Mouse (Mus musculus) liver, embryonic 16.5 days (tissue): ENCODE data around the gene Cdk18. TPM values are rescaled to one million over a fixed set of nuclear protein-coding genes. Genes with fewer than 3 reads are reported as not detected.

Experiments
- ATAC-seq: fragments of 200-750 bp; cut with Nextera tagmentation; 2 replicates; pipeline ENCODE4 v1.8.0; 2017; ENCODE audit warnings: low read depth, mild to moderate bottlenecking, moderate number of reproducible peaks, moderate library complexity
- H3K27ac ChIP-seq: fragments of 300-500 bp; sonication (generic); 2 replicates; pipeline ENCODE4 v1.5.1; 2014; ENCODE audit warnings: mild to moderate bottlenecking, low read length
- H3K27me3 ChIP-seq: fragments of 300-500 bp; sonication (generic); 2 replicates; pipeline ENCODE4 v1.6.1; 2014; ENCODE audit warnings: low read depth, low read length, mixed read lengths; ENCODE audit not compliant: control insufficient read depth, insufficient read depth
- H3K36me3 ChIP-seq: fragments of 300-500 bp; sonication (generic); 2 replicates; pipeline ENCODE4 v1.6.1; 2014; ENCODE audit warnings: mild to moderate bottlenecking; ENCODE audit not compliant: control insufficient read depth, insufficient read depth
- H3K4me1 ChIP-seq: fragments of 300-500 bp; sonication (generic); 2 replicates; pipeline ENCODE4 v1.6.1; 2014; ENCODE audit warnings: low read depth, low read length, mixed read lengths; ENCODE audit not compliant: control insufficient read depth
- H3K4me2 ChIP-seq: fragments of 300-500 bp; sonication (generic); 2 replicates; pipeline ENCODE4 v1.6.1; 2014; ENCODE audit warnings: low read depth, low read length, mixed read lengths
- H3K4me3 ChIP-seq: fragments of 300-500 bp; sonication (generic); 2 replicates; pipeline ENCODE4 v1.5.1; 2014; ENCODE audit warnings: low read depth, mild to moderate bottlenecking, low read length
- H3K9ac ChIP-seq: fragments of 300-500 bp; sonication (generic); 2 replicates; pipeline ENCODE4 v1.6.1; 2014; ENCODE audit warnings: low read depth, low read length
- H3K9me3 ChIP-seq: fragments of 300-500 bp; sonication (generic); replicated peaks from 2 replicates; pipeline ENCODE4 v1.6.1; 2016; ENCODE audit warnings: low read length; ENCODE audit not compliant: control insufficient read depth
- WGBS: fragments of 180-500 bp; shearing (Covaris S2); extraction: QIAGEN DNeasy Blood & Tissue Kit; methylation state at CpG from one replicate; pipeline ENCODE4 v1.1.7; 2014; ENCODE audit not compliant: insufficient replicate concordance; 5-methylcytosine and 5-hydroxymethylcytosine counted together
- polyA plus RNA-seq: library from polyadenylated mRNA; unstranded; fragments of >200 nt; fragmentation: Nextera tagmentation; extraction: Ambion mirVana; gene quantifications from 2 replicates; pipeline ENCODE4 v1.2.1, GENCODE M21; 2015

Gene Cdk18
- polyA plus RNA-seq, 1 experiment from 2014 or later = 1.4 TPM

GRCm38 (mm10) chr1:132109368-132109767 lies 30.1 kb downstream of the Cdk18 start:
- no peaks in the 10 kb centered on the region for H3K4me1 ChIP-seq
- 30% methylated on average over 2 of the region's 2 CpGs for WGBS

GRCm38 (mm10) chr1:132104353-132104752 lies 35.1 kb downstream of the Cdk18 start:
- no peak overlapping the region for H3K4me3 ChIP-seq
- ATAC-seq = no peak
- H3K27ac ChIP-seq = no peak overlapping the region
- H3K4me2 ChIP-seq = no peak overlapping the region
- H3K27me3 ChIP-seq = no peaks in the 10 kb centered on the region
- 61% methylated on average over 14 of the region's 14 CpGs for WGBS
- no peaks in the 10 kb centered on the region for H3K4me1 ChIP-seq
- H3K9me3 ChIP-seq = no peaks in the 10 kb centered on the region
- H3K9ac ChIP-seq = no peak overlapping the region
- H3K36me3 ChIP-seq = no peaks in the 10 kb centered on the region

More at GRCm38 (mm10) chr1:132109368-132109767, 30.1 kb downstream of the Cdk18 start:
- no peak for ATAC-seq
- Histone ChIP-seq H3K27ac (no peak overlapping the region), H3K4me2 (no peak overlapping the region), H3K36me3 (no peaks in the 10 kb centered on the region), H3K9ac (no peak overlapping the region), H3K9me3 (no peaks in the 10 kb centered on the region), H3K4me3 (no peak overlapping the region), H3K27me3 (no peaks in the 10 kb centered on the region)

GRCm38 (mm10) chr1:132101953-132102697 lies 37.4 kb downstream of the Cdk18 start:
- Histone ChIP-seq H3K4me3 (no peak overlapping the region), H3K27me3 (no peaks in the 10 kb centered on the region), H3K4me1 (no peaks in the 10 kb centered on the region; the same call in 1 of the 2 replicates), H3K36me3 (no peaks in the 10 kb centered on the region), H3K9ac (no peak overlapping the region), H3K4me2 (no peak overlapping the region), H3K9me3 (no peaks in the 10 kb centered on the region), H3K27ac (no peak overlapping the region)
- ATAC-seq = peak; percentile 27; the same call in 1 of the 2 replicates
- WGBS = 35% methylated on average over 6 of the region's 6 CpGs

GRCm38 (mm10) chr1:132099775-132100174 lies 39.7 kb downstream of the Cdk18 start:
- Histone ChIP-seq H3K4me2 (no peak overlapping the region), H3K27ac (no peak overlapping the region), H3K4me3 (no peak overlapping the region), H3K9me3 (no peaks in the 10 kb centered on the region), H3K9ac (no peak overlapping the region), H3K4me1 (peaks cover 5% of the 10 kb centered on the region), H3K36me3 (no peaks in the 10 kb centered on the region), H3K27me3 (no peaks in the 10 kb centered on the region)
- WGBS = 15% methylated on average over 4 of the region's 4 CpGs
- ATAC-seq = no peak

- H3K36me3 ChIP-seq = no peaks in the 10 kb centered on the region
- H3K9ac ChIP-seq = no peak overlapping the region
- peaks cover 5% of the 10 kb centered on the region for H3K4me1 ChIP-seq
- no peaks in the 10 kb centered on the region for H3K27me3 ChIP-seq
- H3K4me3 ChIP-seq = no peak overlapping the region
- H3K4me2 ChIP-seq = no peak overlapping the region
- ATAC-seq = no peak
- no peak overlapping the region for H3K27ac ChIP-seq
- WGBS = 45% methylated on average over 4 of the region's 4 CpGs
- H3K9me3 ChIP-seq = no peaks in the 10 kb centered on the region
These were observed 40.5 kb downstream of the Cdk18 start for GRCm38 (mm10) chr1:132099016-132099415.

GRCm38 (mm10) chr1:132098076-132098475 lies 41.4 kb downstream of the Cdk18 start:
- H3K27me3 ChIP-seq = no peaks in the 10 kb centered on the region
- H3K4me2 ChIP-seq = no peak overlapping the region
- H3K9me3 ChIP-seq = no peaks in the 10 kb centered on the region
- H3K4me3 ChIP-seq = no peak overlapping the region
- peaks cover 5% of the 10 kb centered on the region for H3K4me1 ChIP-seq
- WGBS = 5% methylated on average over 1 of the region's 1 CpGs
- no peak overlapping the region for H3K27ac ChIP-seq
- no peaks in the 10 kb centered on the region for H3K36me3 ChIP-seq
- H3K9ac ChIP-seq = no peak overlapping the region
- ATAC-seq = no peak

- peaks cover 5% of the 10 kb centered on the region for H3K4me1 ChIP-seq
- ATAC-seq = peak; percentile 55; the same call in 1 of the 2 replicates
- no peak overlapping the region for H3K9ac ChIP-seq
- H3K4me3 ChIP-seq = no peak overlapping the region
- H3K27me3 ChIP-seq = no peaks in the 10 kb centered on the region
- 15% methylated on average over 11 of the region's 11 CpGs for WGBS
- H3K9me3 ChIP-seq = no peaks in the 10 kb centered on the region
- H3K27ac ChIP-seq = no peak overlapping the region
- no peak overlapping the region for H3K4me2 ChIP-seq
- no peaks in the 10 kb centered on the region for H3K36me3 ChIP-seq
These were observed 44.0 kb downstream of the Cdk18 start for GRCm38 (mm10) chr1:132095356-132096004.

GRCm38 (mm10) chr1:132093269-132093668 lies 46.2 kb downstream of the Cdk18 start:
- no peak overlapping the region for H3K4me3 ChIP-seq
- ATAC-seq = no peak
- no peaks in the 10 kb centered on the region for H3K36me3 ChIP-seq
- H3K27ac ChIP-seq = no peak overlapping the region
- peaks cover 5% of the 10 kb centered on the region for H3K4me1 ChIP-seq
- H3K9me3 ChIP-seq = no peaks in the 10 kb centered on the region
- 70% methylated on average over 4 of the region's 4 CpGs for WGBS
- H3K4me2 ChIP-seq = no peak overlapping the region
- H3K9ac ChIP-seq = no peak overlapping the region
- H3K27me3 ChIP-seq = no peaks in the 10 kb centered on the region

- Histone ChIP-seq H3K9ac (no peak overlapping the region), H3K27ac (no peak overlapping the region), H3K9me3 (no peaks in the 10 kb centered on the region), H3K36me3 (no peaks in the 10 kb centered on the region), H3K4me3 (no peak overlapping the region), H3K4me1 (peaks cover under 1% of the 10 kb centered on the region; the same call in 1 of the 2 replicates), H3K27me3 (no peaks in the 10 kb centered on the region), H3K4me2 (no peak overlapping the region)
- WGBS = 57% methylated on average over 4 of the region's 4 CpGs
- no peak for ATAC-seq
These were observed 49.2 kb downstream of the Cdk18 start for GRCm38 (mm10) chr1:132090266-132090665.
